In genomic region chr3:97928968-97929858, GRCm38 (mm10) we compare ENCODE assay signal across 9 mouse cellular contexts. TPM values are rescaled to one million over a fixed set of nuclear protein-coding genes. Genes with fewer than 3 reads are reported as not detected.
DNase-seq lines count a peak whose midpoint lies in the region; ATAC-seq and TF ChIP-seq lines count a peak whose summit lies in the region.
"Had no signal": no experiment of that assay in that cellular context is flagged by ENCODE, and none has a peak within 500 bp of the region (broad histone marks: within the 10 kb centered on the region; RNA-seq: fewer than 3 reads in every experiment).

No protein-coding gene starts in this region.

- peaks cover 0 to 41% of the 10 kb centered on the region in 2 experiments for H3K4me1 ChIP-seq in liver, embryonic 14.5 days (replicated peaks; ENCODE audit: control insufficient read depth in 2 of 2, insufficient read depth in 2 of 2, low read length in 1 of 2)

- no peaks in the 10 kb centered on the region for H3K27me3 ChIP-seq in liver, embryonic 14.5 days (ENCODE audit: control insufficient read depth, insufficient read depth, low read length)
- no peaks in the 10 kb centered on the region for H3K27me3 ChIP-seq in splenic B cell, adult 2 months (ENCODE audit: control insufficient read depth, insufficient read depth, low read length, poor library complexity, severe bottlenecking)

- no peaks in the 10 kb centered on the region for H3K36me3 ChIP-seq in liver, embryonic 14.5 days (replicated peaks; ENCODE audit: control insufficient read depth, insufficient read depth, low read depth)
- no peaks in the 10 kb centered on the region for H3K36me3 ChIP-seq in splenic B cell, adult 2 months (ENCODE audit: control insufficient read depth, insufficient read depth, low read length, poor library complexity, severe bottlenecking)

- ATAC-seq in erythroid progenitor cell, adult 5-6 weeks (replicated peaks; ENCODE audit: low FRiP score, poor library complexity, severe bottlenecking), result peak; percentile 66
- ATAC-seq in liver, embryonic 14.5 days (ENCODE audit: insufficient read depth), result peak; percentile 59; the same call in 1 of the 2 replicates

- H3K4me3 ChIP-seq in liver, embryonic 14.5 days (ENCODE audit: insufficient read depth in 1 of 2, low read depth in 2 of 2, low read length in 2 of 2), result no peak overlapping the region
- H3K4me3 ChIP-seq: embryonic facial prominence, embryonic 13.5 days had no signal

- no peak; the same call in 1 of the 2 replicates for TF ChIP-seq EP300 in liver, embryonic 14.5 days (IDR thresholded peaks at IDR 0.05; ENCODE audit: low read depth)

- no peak overlapping the region; the same call in 1 of the 2 replicates for H3K9ac ChIP-seq in liver, embryonic 14.5 days (replicated peaks)
- H3K9ac ChIP-seq: embryonic facial prominence, embryonic 13.5 days had no signal

- intact Hi-C loops in heart, postnatal 14 days (cut with DNase I), result loop anchor here (1.0 to 5.0 kb wide), 5 partner anchors 112 to 383 kb away; no protein-coding TSS in a partner anchor

- peak; percentile 77 for DNase-seq in CD4-positive helper T cell, adult 2 months (ENCODE audit: low read depth, low spot score)
- peak; percentile 71 for DNase-seq in adrenal gland, postnatal 25 days
- peak; percentile 78 to 88 for DNase-seq in heart, postnatal 14 days
- peak; percentile 87 to 90 for DNase-seq in kidney, postnatal 4 days
- peak; percentile 58 to 69 (median 59) for DNase-seq in liver, embryonic 14.5 days (ENCODE audit: low read depth in 3 of 3, low spot score in 3 of 3)
- peak; percentile 62 to 77 for DNase-seq in natural killer cell, adult 2 months (ENCODE audit: low spot score in 2 of 2)
- DNase-seq in splenic B cell, adult 2 months (ENCODE audit: low read depth, low spot score), result peak; percentile 92

- H3K4me2 ChIP-seq in liver, embryonic 14.5 days (ENCODE audit: low read depth), result no peak overlapping the region

- no peak overlapping the region for H3K27ac ChIP-seq in liver, embryonic 14.5 days
- H3K27ac ChIP-seq: embryonic facial prominence, embryonic 13.5 days had no signal

- no peaks in the 10 kb centered on the region for H3K9me3 ChIP-seq in liver, embryonic 14.5 days (ENCODE audit: control insufficient read depth, low read length)
- H3K9me3 ChIP-seq: embryonic facial prominence, embryonic 13.5 days had no signal

- peak; percentile 71 for TF ChIP-seq CTCF in liver, embryonic 14.5 days (IDR thresholded peaks at IDR 0.05; ENCODE audit: low read depth)

- 27% methylated on average over 9 of the region's 9 CpGs for WGBS in liver, embryonic 14.5 days (ENCODE audit: insufficient replicate concordance)

RNA-seq across cellular contexts. Expression of gene Sec22b, which starts 28.2 kb away (rescaled TPM):
- total RNA-seq in adrenal gland, postnatal 25 days (2021), result 116 and 129 TPM in 2 replicates
- total RNA-seq in erythroid progenitor cell, adult 5-6 weeks (2015; ENCODE audit: low replicate concordance), result 23.5 and 38.2 TPM in 2 replicates
- 8.7 and 31.7 TPM in 2 replicates for total RNA-seq in erythroid progenitor cell, adult 5-6 weeks (2017; ENCODE audit: low replicate concordance)
- 10 to 100 TPM; 36.9 to 41.6 TPM for total RNA-seq in heart, postnatal 14 days (2021)
- 16.9 and 22.6 TPM in 2 replicates for polyA plus RNA-seq in liver, embryonic 14.5 days (2012; rRNA removed)
- 57.7 and 63.5 TPM in 2 replicates for polyA plus RNA-seq in liver, embryonic 14.5 days (2014; fragmentation: Nextera tagmentation; extraction: Ambion mirVana)

RNA-seq across cellular contexts. Expression of gene Pde4dip, which starts 40.7 kb away (rescaled TPM):
- 21.6 and 23.6 TPM in 2 replicates for total RNA-seq in adrenal gland, postnatal 25 days (2021)
- total RNA-seq in erythroid progenitor cell, adult 5-6 weeks (2015; ENCODE audit: low replicate concordance), result 1.3 and 1.8 TPM in 2 replicates
- total RNA-seq in erythroid progenitor cell, adult 5-6 weeks (2017; ENCODE audit: low replicate concordance), result 1.8 and 2.3 TPM in 2 replicates
- 1,000 to 10,000 TPM; 1,706 to 1,771 TPM for total RNA-seq in heart, postnatal 14 days (2021)
- polyA plus RNA-seq in liver, embryonic 14.5 days (2012; rRNA removed), result 2.3 and 4.0 TPM in 2 replicates
- polyA plus RNA-seq in liver, embryonic 14.5 days (2014; fragmentation: Nextera tagmentation; extraction: Ambion mirVana), result 5.8 and 6.7 TPM in 2 replicates

Comparison
In these comparisons a context has a peak if more than half of its experiments do, and no peak if none do; other contexts are left out.
1. RNA of gene Pde4dip, which starts 40.7 kb away (total RNA-seq): 1,706 to 1,771 TPM in heart, postnatal 14 days; 21.6 to 23.6 TPM in adrenal gland, postnatal 25 days and 1.3 to 2.3 TPM in erythroid progenitor cell, adult 5-6 weeks; every median in the first group is over 10 times any median in the second.
2. Peak in every context shown above with its lines, with median percentiles within 50 percentile points of each other: DNase-seq.